Mouse (Mus musculus) kidney, adult 2 months (tissue): Measurements from ENCODE around the gene Cry2.

Experiments
- CTCF ChIP-seq: fragments of 200-500 bp; conservative IDR thresholded peaks from 2 replicates; pipeline ENCODE4 v1.5.1; 2011; ENCODE audit warnings: low read depth, mild to moderate bottlenecking, control low read depth, low read length, moderate library complexity, mixed read lengths; ENCODE audit not compliant: insufficient read depth, insufficient read length
- POLR2A ChIP-seq: fragments of 200-500 bp; IDR thresholded peaks from one replicate; pipeline ENCODE4 v1.6.1; 2011; ENCODE audit warnings: low read depth, low read length, control low read depth

DNA sequence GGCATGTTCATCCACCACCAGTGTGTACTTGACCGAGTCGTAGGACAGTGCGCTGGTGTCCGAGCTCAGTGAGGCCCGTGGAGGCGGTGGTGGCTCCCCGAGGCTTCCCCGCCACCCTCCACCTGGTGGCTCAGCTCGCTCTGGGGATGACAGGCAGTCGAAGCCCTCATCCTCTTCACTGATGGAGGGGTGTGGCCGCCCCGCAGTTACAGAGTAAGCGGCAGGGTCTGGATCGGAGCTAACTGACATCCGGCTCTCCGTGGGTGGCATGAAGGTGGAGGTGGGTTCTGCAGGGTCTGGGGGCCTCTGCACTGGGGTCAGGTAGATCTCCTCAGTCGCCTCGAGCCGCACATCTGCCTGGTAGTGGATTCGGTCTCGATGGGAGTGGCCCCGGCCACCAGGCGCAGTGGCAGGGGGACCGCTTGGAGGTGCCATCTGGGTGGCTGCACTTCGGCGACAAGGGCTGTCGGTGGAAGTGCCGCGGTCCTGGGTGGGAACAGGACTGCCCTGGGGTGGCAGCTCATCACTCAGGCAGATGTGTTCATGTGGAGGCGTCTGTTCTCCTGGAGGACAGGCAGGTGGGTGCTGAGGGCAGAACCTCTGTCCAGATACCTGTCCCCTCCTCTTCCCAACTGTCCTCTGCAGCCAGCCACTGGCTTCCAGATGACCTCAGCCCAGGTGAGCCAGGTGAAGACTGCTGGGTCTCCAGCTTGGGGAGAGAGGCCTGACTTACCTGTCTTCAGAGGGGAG lies 46.8 kb downstream of the Cry2 start:
- TF ChIP-seq POLR2A (no peak), CTCF (no peak)
